Mouse (Mus musculus) ES-E14 (cell line): ENCODE measurements at regions not wholly inside any gene's neighbourhood (a gene's known extent, or its start where the extent isn't known, plus 50 kb on each side); places are given as distances from the start of the nearest gene placed in this dataset.

Source experiments
- CHD2 ChIP-seq: IDR thresholded peaks from 2 replicates; pipeline ENCODE4 v1.6.1; 2014; ENCODE audit warnings: mild to moderate bottlenecking, low read depth, low read length, inconsistent platforms
- HCFC1 ChIP-seq: IDR thresholded peaks from 2 replicates; pipeline ENCODE4 v1.6.1; 2012; ENCODE audit warnings: low read length, inconsistent platforms, borderline replicate concordance; ENCODE audit not compliant: insufficient read depth
- MAFK ChIP-seq: IDR thresholded peaks from 2 replicates; pipeline ENCODE4 v1.6.1; 2014; ENCODE audit warnings: mild to moderate bottlenecking, low read depth, low read length, inconsistent platforms; ENCODE audit not compliant: insufficient read depth
- ZC3H11A ChIP-seq: IDR thresholded peaks from 2 replicates; pipeline ENCODE4 v1.6.1; 2012; ENCODE audit warnings: low read depth, mild to moderate bottlenecking, inconsistent platforms, low read length, borderline replicate concordance
- ZNF384 ChIP-seq: IDR thresholded peaks from 2 replicates; pipeline ENCODE4 v1.6.1; 2012; ENCODE audit warnings: low read depth, low read length, inconsistent platforms

DNA sequence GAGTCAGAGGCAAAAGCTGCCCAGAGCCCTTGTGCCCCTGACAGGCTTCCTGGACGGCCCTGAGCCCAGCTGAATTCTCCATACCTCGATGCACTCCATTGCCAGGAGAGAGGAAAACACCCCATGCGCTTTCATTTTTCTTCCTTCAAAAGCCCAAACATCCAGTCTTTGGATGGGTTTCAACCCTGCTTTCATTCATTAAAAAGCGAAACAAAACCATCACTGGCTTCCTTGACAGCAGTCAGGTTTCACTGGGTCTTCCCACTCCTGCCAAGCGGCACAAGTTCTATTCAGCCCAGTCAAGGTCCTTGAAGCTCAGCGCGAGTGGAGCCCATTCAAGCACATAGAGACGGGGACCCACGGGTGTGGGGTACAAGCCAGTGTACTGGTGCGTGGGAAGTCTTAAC lies 348.8 kb downstream of the Ankrd50 start:
- TF ChIP-seq HCFC1, result no peak
- no peak for TF ChIP-seq ZC3H11A
- no peak for TF ChIP-seq MAFK
- no peak for TF ChIP-seq CHD2
- TF ChIP-seq ZNF384, result no peak
